Mouse (Mus musculus) left cerebral cortex, adult 18-20 months (tissue): ENCODE measurements around the gene Zfpl1. TPM values are rescaled to one million over a fixed set of nuclear protein-coding genes. Genes with fewer than 3 reads are reported as not detected.
"Not testable (repeated sequence)": the region's sequence is repeated elsewhere in the genome, so short reads cannot be mapped to it uniquely, and the experiment has no call there.

Source experiments
- DNase-seq, 2 experiments: peaks; one replicate each; pipeline ENCODE4 v3.0.0; 2021 to 2022; ENCODE audit warnings: low spot score in 2 of 2, mixed read lengths in 1 of 2
- long read RNA-seq, 2 experiments: library from polyadenylated mRNA; stranded (forward); transcript quantifications; one replicate each; pipeline ENCODE4 v2.0.0; 2021
- total RNA-seq, 2 experiments: library from RNA; stranded (reverse); gene quantifications; 2 replicates each; pipeline ENCODE4 v1.2.3; 2021

Gene Zfpl1
- total RNA-seq = 10 to 100 TPM; 38.6 to 42.1 TPM
- long read RNA-seq, experiment 1, transcript Zfpl1-208 (8 exons, 922 nt) = major isoform, 24 of 50 reads
- long read RNA-seq, experiment 1, transcript Zfpl1-201 (8 exons, 1,287 nt) = minor isoform, 7 of 50 reads
- long read RNA-seq, experiment 1, partial matches to known transcripts = 13 of 50 reads
- long read RNA-seq, experiment 1, other reads (novel, unspliced or antisense) = 6 of 50 reads
- long read RNA-seq, experiment 2, transcript Zfpl1-208 (8 exons, 922 nt) = major isoform, 22 of 43 reads
- long read RNA-seq, experiment 2, transcript Zfpl1-201 (8 exons, 1,287 nt) = minor isoform, 6 of 43 reads
- long read RNA-seq, experiment 2, partial matches to known transcripts = 9 of 43 reads
- long read RNA-seq, experiment 2, other reads (novel, unspliced or antisense) = 6 of 43 reads

- peak; percentile 95 to 96 for DNase-seq
These were observed at the start of gene Zfpl1, which contains the start of gene Cdca5 for GRCm38 (mm10) chr19:6084478-6085248. TSS of gene Zfpl1 (minus strand) at chr19:6084956. TSS of gene Cdca5 (plus strand) at chr19:6084983.

- DNase-seq = not testable (repeated sequence)
These were observed 48.4 kb upstream of the Zfpl1 start for GRCm38 (mm10) chr19:6133197-6133596.

GRCm38 (mm10) chr19:6132171-6132827 is 47.5 kb upstream of the Zfpl1 start:
- no peak for DNase-seq

- DNase-seq = not testable (repeated sequence)
These were observed 45.8 kb upstream of the Zfpl1 start for GRCm38 (mm10) chr19:6130414-6131128.

GRCm38 (mm10) chr19:6127760-6128341 is 43.1 kb upstream of the Zfpl1 start, which contains the start of gene Snx15:
TSS of gene Snx15 (minus strand) at chr19:6128304.
- peak; percentile 93 to 94 for DNase-seq

- DNase-seq = no peak
These were observed 42.2 kb upstream of the Zfpl1 start for GRCm38 (mm10) chr19:6126789-6127580.

GRCm38 (mm10) chr19:6126289-6126688 is 41.5 kb upstream of the Zfpl1 start:
- DNase-seq = peak in 1 of 2 experiments; percentile 50

GRCm38 (mm10) chr19:6124898-6125297 is 40.1 kb upstream of the Zfpl1 start:
- DNase-seq = no peak

- no peak for DNase-seq
These were observed 38.6 kb upstream of the Zfpl1 start for GRCm38 (mm10) chr19:6123330-6123729.

- no peak for DNase-seq
These were observed 37.0 kb upstream of the Zfpl1 start for GRCm38 (mm10) chr19:6121761-6122160.

GRCm38 (mm10) chr19:6118677-6119185 is 34.0 kb upstream of the Zfpl1 start:
- DNase-seq = no peak

GRCm38 (mm10) chr19:6117986-6118676 is 33.4 kb upstream of the Zfpl1 start, which contains the start of gene Sac3d1:
TSS of gene Sac3d1 (minus strand) at chr19:6118650.
- peak; percentile 90 for DNase-seq

GRCm38 (mm10) chr19:6117346-6117985 is 32.7 kb upstream of the Zfpl1 start:
- no peak for DNase-seq

GRCm38 (mm10) chr19:6116113-6116850 is 31.5 kb upstream of the Zfpl1 start:
- no peak for DNase-seq

GRCm38 (mm10) chr19:6113116-6113515 is 28.4 kb upstream of the Zfpl1 start:
- no peak for DNase-seq

- no peak for DNase-seq
These were observed 20.8 kb upstream of the Zfpl1 start, which contains the start of gene Naaladl1 for GRCm38 (mm10) chr19:6105586-6105985. TSS of gene Naaladl1 (plus strand) at chr19:6105782.

GRCm38 (mm10) chr19:6104476-6104875 is 19.7 kb upstream of the Zfpl1 start:
- DNase-seq = no peak
